Mouse (Mus musculus) adrenal gland, postnatal 36 days (tissue): Measurements from ENCODE around the gene Uts2b. TPM values are rescaled to one million over a fixed set of nuclear protein-coding genes. Genes with fewer than 3 reads are reported as not detected.
"Not testable (repeated sequence)": the region's sequence is repeated elsewhere in the genome, so short reads cannot be mapped to it uniquely, and the experiment has no call there.

Experiments used
- DNase-seq, 2 experiments: peaks; one replicate each; pipeline ENCODE4 v3.0.0; 2021; ENCODE audit warnings: mixed read lengths in 1 of 2
- total RNA-seq, 2 experiments: library from RNA; stranded (reverse); gene quantifications; 2 replicates each; pipeline ENCODE4 v1.2.3; 2021

Uts2b gene
- total RNA-seq, 2 experiments from 2014 or later: not detected

- no peak for DNase-seq
These were observed 5.3 kb upstream of the Uts2b start for GRCm38 (mm10) chr16:27375318-27375717.

- no peak for DNase-seq
These were observed 4.1 kb upstream of the Uts2b start for GRCm38 (mm10) chr16:27374139-27374538.

GRCm38 (mm10) chr16:27370700-27371099 lies 661 bp upstream of the Uts2b start:
- DNase-seq: no peak

- DNase-seq: no peak
These were observed 10.0 kb downstream of the Uts2b start for GRCm38 (mm10) chr16:27360059-27360458.

DNA sequence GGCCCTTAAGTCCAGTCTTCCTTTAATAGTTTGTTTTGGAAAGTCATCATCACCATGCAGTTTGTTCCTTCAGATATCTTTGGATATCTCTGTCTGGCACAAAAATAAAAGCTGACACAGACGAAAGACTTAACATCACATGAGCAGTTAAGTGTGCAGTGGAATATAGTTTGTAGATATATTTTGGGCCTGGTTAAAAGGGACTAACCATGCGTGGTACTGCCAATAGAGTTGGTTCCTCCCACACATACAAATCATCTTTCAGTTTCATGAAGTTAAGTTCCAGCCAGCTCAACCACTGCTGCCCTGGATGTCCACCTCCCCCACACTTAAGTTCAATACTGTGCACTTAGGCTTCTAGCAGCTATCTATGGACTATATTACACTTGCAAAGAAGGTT lies 15.6 kb downstream of the Uts2b start:
- no peak for DNase-seq

DNA sequence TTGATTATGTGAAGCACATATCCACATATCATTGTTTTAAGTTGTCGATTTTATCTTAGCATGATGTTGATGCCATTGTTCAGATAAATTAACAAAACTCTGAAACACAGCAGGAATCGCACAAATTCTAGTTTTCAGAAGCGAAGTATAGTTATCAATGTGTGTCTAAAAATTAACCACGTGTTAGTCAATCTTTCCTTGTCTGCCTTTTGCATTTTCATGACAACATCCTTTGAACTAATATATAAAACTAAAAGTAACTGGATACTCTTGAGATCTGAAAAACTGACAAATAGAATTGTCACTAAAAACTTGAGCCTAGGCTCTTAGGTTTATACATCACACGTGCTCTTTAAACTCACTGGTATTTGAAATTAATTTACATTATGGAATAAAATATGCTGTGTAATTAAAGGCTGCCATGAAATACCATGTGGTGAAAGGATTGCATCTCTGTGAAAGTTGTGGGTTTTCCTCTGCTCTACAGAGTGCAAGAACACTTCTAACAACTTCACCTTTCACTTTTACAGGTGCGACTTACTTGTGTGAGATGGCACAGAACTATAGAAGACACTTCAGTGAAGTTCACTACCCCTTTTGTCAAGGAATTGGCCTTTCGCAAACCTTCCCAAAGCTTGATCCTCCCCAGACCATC lies 20.0 kb downstream of the Uts2b start:
- no peak for DNase-seq

DNA sequence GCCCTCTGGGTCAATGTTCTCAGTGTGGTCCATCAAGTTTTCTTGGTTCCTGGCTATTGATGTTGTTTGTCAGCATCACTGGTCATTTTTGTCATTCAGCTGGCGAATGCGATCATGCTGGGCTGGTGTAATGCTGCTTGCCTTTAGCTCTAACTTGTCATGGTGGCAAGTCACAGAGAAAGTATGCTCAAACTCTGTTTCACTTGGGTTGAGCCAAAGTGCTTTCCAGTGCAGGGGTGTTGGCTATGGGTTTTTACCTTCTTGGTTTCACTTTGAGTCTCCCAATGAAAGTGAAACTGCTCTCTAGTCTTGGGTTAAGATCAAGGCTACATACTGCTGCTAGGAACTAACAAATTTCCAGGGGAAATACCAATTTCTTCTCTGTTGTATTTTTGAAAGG lies 20.8 kb downstream of the Uts2b start:
- DNase-seq: no peak

- no peak for DNase-seq
These were observed 21.7 kb downstream of the Uts2b start for GRCm38 (mm10) chr16:27348359-27348758.

DNA sequence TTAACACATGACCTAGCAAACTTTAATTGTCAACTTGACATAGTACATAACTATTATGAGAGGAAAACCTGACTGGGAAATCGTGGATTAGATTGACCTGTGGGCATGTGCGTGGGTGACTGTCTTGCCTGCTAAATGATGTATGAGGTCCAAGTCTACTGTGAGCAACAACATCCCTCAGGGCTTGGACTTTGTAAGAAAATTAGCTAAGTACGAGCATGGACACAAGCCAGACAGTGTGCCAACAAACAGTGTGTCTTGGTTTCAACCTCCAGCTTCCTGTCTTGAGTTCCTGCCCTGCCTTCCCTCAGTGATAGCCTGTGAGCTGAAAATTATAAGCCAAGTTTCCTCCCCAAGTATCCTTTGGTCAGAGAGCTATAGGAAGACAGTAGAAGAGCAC lies 22.5 kb downstream of the Uts2b start:
- no peak for DNase-seq

- no peak for DNase-seq
These were observed 43.6 kb downstream of the Uts2b start for GRCm38 (mm10) chr16:27326463-27326862.

GRCm38 (mm10) chr16:27322047-27322446 lies 48.0 kb downstream of the Uts2b start:
- DNase-seq: no peak

DNA sequence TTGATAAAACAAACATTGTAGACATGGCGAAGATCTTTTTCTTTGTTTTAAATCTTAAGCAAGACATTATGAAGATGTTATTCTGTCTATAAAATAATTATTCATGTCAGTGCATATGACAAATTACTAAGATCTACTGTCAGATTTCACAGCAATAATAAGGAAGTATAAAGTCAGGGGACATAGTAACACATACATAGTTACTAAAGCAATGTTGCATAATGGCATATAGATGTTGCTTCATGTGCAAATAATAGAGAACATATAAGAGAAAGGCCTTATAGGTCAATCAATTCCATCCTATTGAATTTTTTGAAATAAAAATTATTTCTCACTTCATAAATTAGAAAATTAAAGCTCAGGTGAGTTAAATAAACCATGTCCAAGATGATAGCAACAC lies 50.9 kb downstream of the Uts2b start:
- no peak for DNase-seq

- not testable (repeated sequence) for DNase-seq
These were observed 62.9 kb downstream of the Uts2b start, which contains the start of gene Ostn for GRCm38 (mm10) chr16:27307189-27307588. Gene Ostn (plus strand): TSS chr16:27307489.

Other genes starting within 250 kb of the Uts2b start
- not detected for gene Ostn, start 62.8 kb downstream of the Uts2b start, total RNA-seq
- 100 to 1,000 TPM; 100 to 103 TPM for gene Ccdc50, start 18.6 kb upstream of the Uts2b start, total RNA-seq